Mouse (Mus musculus): ENCODE data around the gene Drosha.
"Not testable (repeated sequence)": the region's sequence is repeated elsewhere in the genome, so short reads cannot be mapped to it uniquely, and the experiment has no call there.

Drosha gene

GRCm38 (mm10) chr15:12887206-12887605 is 62.6 kb downstream of the Drosha start:
- no peak for DNase-seq

GRCm38 (mm10) chr15:12888312-12888711 is 63.7 kb downstream of the Drosha start:
- no peak for DNase-seq

- no peak for DNase-seq
Measured at GRCm38 (mm10) chr15:12889909-12890308, 65.3 kb downstream of the Drosha start.

DNA sequence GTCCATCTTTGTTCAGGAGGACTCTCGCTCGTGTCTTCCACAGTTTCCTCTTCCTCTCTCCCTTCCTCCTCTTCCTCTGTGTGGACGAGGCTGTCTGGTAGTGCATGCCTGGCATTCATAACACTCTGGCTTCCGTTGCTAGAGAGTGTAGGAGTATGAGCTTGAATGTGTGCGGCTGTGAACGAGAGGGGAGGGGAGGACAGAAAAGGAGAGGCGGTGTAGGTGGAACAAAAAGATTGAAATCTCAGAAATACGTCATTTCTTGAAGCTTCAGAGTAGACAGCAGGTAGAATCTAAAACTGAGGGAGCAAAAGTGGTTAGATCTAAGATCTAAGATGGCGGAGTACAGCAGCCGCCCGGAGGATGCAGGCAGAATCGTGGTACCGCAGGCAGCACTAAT is 70.8 kb downstream of the Drosha start:
- DNase-seq, result no peak

DNA sequence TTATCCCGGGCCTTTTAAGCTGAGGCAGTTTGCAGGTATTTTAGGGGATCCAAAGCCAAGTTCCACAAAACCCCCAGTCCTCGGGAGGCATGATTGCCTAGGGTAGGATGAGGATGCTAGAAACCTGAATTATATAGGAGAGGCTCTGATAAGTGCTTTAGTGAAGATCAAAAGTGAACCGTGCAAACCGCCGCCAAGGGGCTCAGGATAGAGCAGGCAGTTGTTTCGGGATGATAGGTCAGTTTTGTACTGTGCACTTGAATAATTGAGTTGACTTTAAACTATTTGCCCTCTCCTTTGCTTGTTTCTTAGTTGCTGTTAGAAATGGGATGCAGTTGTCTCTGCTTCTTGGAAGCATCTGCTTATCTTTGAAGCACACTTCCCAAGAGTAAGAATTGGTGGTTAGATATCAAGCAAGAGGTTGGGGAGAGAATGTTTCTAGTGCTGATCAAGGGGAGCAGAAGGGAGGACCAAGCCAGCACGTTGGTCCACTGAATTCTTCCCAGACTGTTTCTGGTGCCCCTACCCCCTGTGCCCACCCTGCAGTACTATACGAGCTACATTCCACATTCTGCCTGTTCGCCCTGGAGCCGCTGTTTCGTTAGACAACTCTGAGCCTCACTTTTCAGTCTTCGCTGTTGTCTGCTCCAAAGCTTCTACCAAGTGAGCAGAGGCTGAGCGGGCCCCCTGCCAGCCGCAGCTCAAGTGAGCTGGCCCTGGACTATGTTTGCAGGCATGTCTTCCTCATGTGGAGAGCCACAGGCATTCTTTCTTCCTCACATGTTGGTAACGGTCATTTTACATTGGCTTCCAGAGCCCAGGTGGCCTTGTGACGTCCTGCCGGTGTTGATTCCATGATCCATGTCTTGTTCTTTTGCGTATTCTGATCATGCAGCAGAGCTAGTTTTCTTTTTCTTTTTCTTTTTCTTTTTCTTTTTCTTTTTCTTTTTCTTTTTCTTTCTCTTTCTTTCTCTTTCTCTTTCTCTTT is 71.7 kb downstream of the Drosha start:
- DNase-seq, result peak; percentile 41

GRCm38 (mm10) chr15:12897831-12898230 is 73.2 kb downstream of the Drosha start:
- DNase-seq, result peak; percentile 59

GRCm38 (mm10) chr15:12900428-12901196 is 76.0 kb downstream of the Drosha start:
- DNase-seq, result no peak

GRCm38 (mm10) chr15:12901197-12901570 is 76.6 kb downstream of the Drosha start:
- DNase-seq, result no peak

GRCm38 (mm10) chr15:12904442-12904841 is 79.8 kb downstream of the Drosha start:
- no peak for DNase-seq

- DNase-seq, result peak; percentile 31
Measured at GRCm38 (mm10) chr15:12907962-12908719, 83.5 kb downstream of the Drosha start.

DNA sequence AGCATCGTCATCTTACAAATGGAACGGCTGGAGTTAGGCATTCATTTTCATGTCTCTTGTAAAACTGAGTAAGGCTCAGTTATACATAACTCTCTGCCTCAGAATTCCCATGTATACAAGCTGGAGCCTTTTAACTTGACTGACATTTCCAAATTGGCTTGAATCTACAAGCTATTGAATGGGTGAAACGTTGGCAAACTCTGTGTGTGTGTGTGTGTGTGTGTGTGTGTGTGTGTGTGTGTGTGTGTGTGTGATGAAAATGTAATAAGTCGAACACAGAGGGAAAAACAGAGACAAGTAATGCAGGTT is 84.1 kb downstream of the Drosha start:
- DNase-seq, result no peak

DNA sequence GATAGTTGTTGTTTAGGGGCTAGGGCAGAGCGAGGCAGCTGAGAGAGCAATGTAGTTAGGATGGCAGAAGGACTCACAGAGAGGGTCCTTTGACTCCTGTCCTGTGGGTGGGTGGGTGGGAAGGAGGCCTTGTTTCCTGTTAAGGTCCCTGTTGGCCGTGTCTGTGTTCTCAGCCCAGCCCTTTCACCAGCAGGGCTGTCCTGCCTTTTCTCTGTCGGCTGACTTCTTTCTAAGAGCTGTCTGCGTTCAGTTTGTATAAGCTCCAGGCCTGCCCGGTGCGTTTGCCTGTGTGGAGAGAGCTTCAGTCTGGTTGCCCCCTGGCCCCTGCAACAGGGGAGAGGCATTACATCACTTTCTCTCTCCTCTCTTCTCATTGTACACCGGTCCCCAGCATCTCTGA is 84.6 kb downstream of the Drosha start:
- no peak for DNase-seq

DNA sequence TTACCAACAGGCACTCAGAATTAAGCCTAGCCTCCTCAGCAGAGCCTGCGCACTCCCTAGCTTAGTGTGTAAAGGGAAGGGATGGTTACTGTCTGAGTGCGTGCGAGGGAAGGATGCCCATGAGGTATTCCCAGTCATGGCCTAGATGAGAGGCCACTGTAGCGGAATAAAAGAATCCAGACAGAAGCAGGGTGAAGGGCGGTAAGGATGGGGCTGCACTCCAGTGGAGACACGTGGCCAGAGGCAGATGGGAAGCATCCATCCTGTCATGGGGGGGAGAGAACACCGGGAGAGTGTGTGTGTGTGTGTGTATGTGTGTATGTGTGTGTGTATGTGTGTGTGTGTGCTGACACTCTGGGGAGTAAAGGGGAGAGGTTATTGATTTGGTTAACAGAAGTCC is 86.5 kb downstream of the Drosha start:
- no peak for DNase-seq

DNA sequence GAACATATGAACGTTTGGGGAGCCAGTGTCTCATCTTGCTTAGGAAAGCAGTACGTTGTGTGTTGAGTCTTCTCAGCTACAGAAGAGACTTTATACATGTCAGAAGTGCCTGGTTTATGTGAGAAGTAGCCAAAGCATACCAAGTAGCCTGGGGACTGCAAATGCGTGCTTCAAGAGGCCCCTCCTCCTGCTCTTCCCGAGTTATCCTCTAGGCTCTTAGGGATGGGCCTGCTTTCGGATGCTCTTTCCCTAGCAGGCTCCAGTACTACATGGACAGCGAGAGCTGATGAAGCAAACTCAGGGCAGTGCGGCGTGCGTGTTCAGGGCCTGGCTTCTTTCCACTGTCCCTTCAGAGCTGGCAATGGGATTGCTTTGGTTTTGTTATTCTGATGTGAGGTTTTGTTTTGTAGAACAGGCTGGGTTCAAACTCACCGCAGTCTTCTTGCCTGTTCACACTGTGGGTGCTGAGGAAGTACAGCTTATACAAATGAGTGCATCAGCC is 91.8 kb downstream of the Drosha start:
- DNase-seq, result no peak

DNA sequence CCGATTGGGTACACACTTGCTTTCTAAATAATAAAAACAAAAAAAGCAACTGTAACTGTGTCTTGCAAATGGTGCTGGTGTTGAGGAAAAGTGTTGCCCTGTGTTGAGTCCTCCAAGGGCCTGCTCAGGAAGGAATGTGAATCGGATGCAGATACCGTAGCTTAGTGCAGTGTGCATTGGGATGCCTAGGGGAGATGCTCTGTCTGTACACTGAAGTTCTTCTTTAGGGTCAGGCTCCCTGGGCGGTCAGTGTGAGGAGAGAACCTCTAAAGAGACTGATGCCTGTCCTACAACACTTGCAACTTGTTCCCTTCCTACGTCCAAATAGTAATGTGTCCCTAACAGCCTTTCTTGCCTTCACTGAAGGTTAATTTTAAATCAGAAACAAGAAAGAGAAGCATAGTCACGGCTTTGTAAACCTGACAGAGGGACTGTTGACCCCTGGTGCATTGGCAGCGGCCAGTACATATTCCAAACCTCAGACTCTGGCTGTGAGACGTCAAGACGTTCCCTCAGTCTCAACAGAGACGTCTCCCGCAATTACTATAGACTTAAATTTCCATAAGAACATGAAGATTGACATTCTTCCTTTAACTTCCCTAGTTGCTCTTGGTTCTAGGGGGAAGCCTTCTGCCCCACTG is 94.8 kb downstream of the Drosha start:
- not testable (repeated sequence) for DNase-seq

GRCm38 (mm10) chr15:12919967-12920870 is 95.6 kb downstream of the Drosha start:
- no peak for DNase-seq

DNA sequence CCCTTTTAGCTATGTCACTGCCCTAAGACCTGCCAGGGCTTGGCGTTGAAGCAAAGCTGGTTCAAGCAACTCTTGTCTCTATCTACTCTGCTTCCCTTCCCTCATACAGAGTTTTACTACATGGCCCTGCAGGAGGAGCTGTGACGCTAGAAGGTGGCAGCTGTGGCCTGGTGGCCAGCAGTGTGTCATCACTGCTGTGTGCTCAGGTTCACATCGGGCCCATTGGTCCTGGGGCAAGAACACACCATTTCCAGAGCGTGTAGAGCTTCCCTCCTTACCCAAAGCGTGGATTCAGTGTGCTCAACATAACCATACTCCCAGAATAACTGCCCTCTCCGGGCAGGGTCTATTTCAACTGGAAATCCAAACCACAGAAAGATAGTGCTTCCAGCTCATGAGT is 97.3 kb downstream of the Drosha start:
- DNase-seq, result no peak

- no peak for DNase-seq
Measured at GRCm38 (mm10) chr15:12923826-12924225, 99.2 kb downstream of the Drosha start.

- no peak for DNase-seq
Measured at GRCm38 (mm10) chr15:12931481-12931880, 106.9 kb downstream of the Drosha start.

DNA sequence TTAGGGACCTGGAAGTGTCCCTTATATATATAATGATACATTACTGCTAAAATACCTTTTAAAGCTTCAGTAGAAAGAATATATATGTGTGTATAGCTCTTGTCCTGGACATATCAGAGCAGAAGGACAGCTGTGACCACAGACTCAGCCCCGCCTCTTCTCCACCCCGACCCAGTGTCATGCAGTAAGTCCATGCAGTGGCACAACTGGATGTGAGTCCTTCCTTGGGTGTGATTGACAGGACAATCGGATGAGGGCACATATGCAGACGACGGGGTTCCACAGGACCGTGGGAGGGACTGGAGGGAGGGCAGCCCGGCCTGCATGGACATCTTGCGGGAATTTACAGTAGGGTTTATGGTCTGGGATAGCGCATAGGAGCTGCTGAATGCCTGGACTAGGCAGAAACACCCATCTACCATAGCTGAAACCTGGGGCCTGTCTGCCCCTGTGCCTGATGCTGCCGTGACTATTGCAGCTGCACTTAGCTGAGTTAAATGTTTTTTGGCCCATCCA is 111.7 kb downstream of the Drosha start:
- DNase-seq, result no peak

- DNase-seq, result peak; percentile 76
Measured at GRCm38 (mm10) chr15:12937326-12937725, 112.7 kb downstream of the Drosha start.

All from liver (tissue).